Mouse (Mus musculus): ENCODE data around the gene Pcif1. TPM values are rescaled to one million over a fixed set of nuclear protein-coding genes. Genes with fewer than 3 reads are reported as not detected.
"Not testable (repeated sequence)": the region's sequence is repeated elsewhere in the genome, so short reads cannot be mapped to it uniquely, and the experiment has no call there.

Pcif1 gene
- polyA plus RNA-seq, 1 experiment from 2014 or later = 88.4 TPM

DNA sequence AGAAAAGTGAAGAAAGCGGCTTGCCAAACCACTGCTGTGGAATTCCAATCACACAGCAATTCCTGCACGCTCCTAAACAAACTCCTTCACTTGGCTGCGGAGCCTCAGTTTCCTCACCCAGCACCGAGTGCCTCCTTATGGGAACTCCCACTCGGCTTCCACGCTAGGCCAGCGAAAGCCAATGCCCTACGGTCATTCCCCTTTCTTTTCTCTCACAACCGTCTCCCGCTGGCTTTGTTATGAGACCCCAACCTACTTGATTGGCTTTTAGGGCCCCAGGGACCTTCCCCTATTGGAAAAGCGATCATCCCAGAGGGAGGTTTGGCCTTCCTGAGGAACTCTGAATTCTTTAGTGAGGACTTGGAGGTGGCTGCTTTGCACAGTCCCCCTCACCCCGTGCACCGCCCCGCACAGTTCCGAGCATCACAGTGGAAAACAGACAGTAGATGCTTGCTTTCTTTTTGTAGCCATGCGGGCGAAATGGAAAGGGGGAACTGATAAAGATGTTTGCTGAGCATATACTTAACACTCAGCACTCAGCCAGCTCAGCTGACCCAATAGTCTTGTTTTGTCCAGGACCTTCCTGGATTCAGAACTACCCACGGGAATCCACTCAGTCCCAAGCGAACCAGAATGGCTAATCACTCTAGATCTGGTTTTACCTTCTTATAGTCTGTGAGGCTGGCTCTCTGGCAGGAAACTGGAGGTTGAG is 21.1 kb upstream of the Pcif1 start:
- H3K9me3 ChIP-seq = no peaks in the 10 kb centered on the region
- H3K27ac ChIP-seq = peak overlapping the region; percentile 85
- 2% methylated on average over 19 of the region's 19 CpGs for WGBS
- peak overlapping the region; percentile 66 for H3K4me3 ChIP-seq
- peaks cover 62% of the 10 kb centered on the region for H3K4me1 ChIP-seq (replicated peaks)
- H3K27me3 ChIP-seq (ENCODE audit: insufficient read depth, poor library complexity, severe bottlenecking) = peaks cover 59% of the 10 kb centered on the region
- no peaks in the 10 kb centered on the region for H3K36me3 ChIP-seq
- no peak for DNase-seq (ENCODE audit: low spot score)

DNA sequence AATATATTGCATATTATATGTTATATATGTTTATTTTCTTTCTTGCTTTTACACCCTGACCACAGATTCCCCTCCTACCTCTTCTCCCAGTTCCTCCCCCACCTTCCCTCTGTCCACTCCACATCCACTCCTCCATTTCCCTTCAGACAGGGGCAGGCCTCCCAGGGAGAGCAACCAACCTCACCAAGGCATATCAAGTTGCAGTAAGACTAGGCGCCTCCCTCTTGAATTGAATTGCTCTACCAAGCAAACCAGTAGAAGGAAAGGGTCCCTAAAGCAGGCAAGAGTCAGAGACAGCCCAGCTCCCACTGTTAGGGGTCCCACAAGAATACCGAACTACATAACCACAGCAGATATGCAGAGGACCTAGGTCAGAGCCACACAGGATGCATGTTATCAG is 19.9 kb upstream of the Pcif1 start:
- Histone ChIP-seq H3K9me3 (no peaks in the 10 kb centered on the region), H3K27me3 (ENCODE audit: insufficient read depth, poor library complexity, severe bottlenecking) (peaks cover 54% of the 10 kb centered on the region), H3K36me3 (no peaks in the 10 kb centered on the region), H3K4me1 (replicated peaks) (peaks cover 62% of the 10 kb centered on the region), H3K27ac (no peak overlapping the region), H3K4me3 (no peak overlapping the region)
- no peak for DNase-seq (ENCODE audit: low spot score)
- WGBS = 49% methylated on average over 2 of the region's 2 CpGs

DNA sequence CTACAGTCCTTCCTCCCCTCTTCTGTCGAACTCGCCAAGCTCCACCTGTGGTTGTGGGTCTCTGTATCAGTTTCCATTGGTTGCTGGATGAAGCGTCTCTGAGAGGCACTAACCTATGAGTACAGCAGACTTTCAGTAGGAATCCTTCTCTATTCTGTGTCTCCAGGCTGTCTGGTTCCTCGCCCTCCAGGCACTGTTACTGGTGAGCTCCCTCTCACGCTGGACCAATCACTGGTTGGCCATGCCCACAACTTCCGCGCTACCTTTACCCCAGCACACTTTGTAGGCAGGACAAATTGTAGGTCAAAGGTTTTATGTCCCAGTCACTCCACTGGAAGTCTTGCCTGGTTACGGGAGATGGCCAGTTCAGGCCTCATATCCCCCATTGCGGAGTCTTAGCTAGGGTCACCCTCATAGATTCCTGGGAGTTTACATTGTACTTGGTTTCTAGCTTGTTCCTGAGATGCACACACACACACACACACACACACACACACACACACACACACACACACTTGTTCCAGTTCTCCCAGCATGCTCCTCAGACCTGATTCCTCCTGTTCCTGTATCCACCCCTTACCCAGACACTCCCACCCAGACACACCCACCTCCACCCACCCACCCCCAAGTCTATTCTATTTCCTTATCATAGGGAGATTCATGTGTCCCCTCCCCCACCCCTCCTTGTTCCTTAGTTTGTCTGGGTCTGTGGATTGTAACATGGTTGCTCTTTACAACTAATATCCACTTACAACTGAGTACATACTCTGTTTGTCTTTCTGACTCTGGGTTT is 19.3 kb upstream of the Pcif1 start:
- 58% methylated on average over 9 of the region's 9 CpGs for WGBS
- peaks cover 58% of the 10 kb centered on the region for H3K4me1 ChIP-seq (replicated peaks)
- H3K9me3 ChIP-seq = no peaks in the 10 kb centered on the region
- H3K27me3 ChIP-seq (ENCODE audit: insufficient read depth, poor library complexity, severe bottlenecking) = peaks cover 49% of the 10 kb centered on the region
- no peaks in the 10 kb centered on the region for H3K36me3 ChIP-seq
- no peak overlapping the region for H3K4me3 ChIP-seq
- no peak for DNase-seq (ENCODE audit: low spot score)
- no peak overlapping the region for H3K27ac ChIP-seq

- Histone ChIP-seq H3K4me3 (no peak overlapping the region), H3K4me1 (replicated peaks) (peaks cover 47% of the 10 kb centered on the region), H3K27me3 (ENCODE audit: insufficient read depth, poor library complexity, severe bottlenecking) (peaks cover 38% of the 10 kb centered on the region), H3K27ac (no peak overlapping the region), H3K36me3 (no peaks in the 10 kb centered on the region), H3K9me3 (no peaks in the 10 kb centered on the region)
- DNase-seq (ENCODE audit: low spot score) = no peak
- 76% methylated on average over 4 of the region's 4 CpGs for WGBS
Observed at GRCm38 (mm10) chr2:164861094-164861493, 18.0 kb upstream of the Pcif1 start.

DNA sequence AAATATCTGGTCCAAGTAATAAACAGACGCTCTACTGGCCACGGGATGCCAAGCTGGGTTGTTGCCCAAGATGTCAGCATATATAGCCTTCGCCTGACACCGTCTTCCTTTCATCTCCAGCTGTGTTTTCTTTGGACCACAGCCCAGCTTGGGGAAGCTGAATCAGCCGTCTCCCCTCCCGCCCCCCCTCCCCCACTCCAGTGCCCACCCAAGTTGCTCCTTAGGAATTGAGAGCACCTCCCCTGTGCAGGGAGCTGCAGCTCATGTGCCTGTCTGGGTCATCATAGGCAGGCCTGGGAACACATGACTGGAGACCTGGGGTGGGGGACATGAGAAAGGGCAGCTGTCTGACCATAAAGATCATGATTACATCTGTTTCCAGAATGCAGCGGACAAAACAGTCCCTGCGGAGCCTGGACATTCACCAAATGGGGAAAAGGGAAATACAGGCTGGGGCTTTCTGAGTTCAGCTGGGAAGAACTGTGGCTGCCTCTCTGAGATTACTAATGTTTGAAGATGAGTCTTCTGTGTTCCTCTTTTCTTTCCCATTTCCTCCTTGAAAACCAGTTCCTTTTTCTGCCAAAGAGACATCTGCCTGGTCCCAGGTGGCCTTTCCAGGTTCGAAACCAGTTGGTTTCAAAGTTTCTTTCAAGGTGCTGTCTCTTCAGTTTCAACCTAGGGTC is 16.8 kb upstream of the Pcif1 start:
- 58% methylated on average over 9 of the region's 9 CpGs for WGBS
- H3K36me3 ChIP-seq = no peaks in the 10 kb centered on the region
- H3K27ac ChIP-seq = no peak overlapping the region
- DNase-seq (ENCODE audit: low spot score) = peak; percentile 59
- peaks cover under 1% of the 10 kb centered on the region; the same call in 1 of the 2 replicates for H3K9me3 ChIP-seq
- peaks cover 37% of the 10 kb centered on the region for H3K4me1 ChIP-seq (replicated peaks)
- peaks cover 26% of the 10 kb centered on the region for H3K27me3 ChIP-seq (ENCODE audit: insufficient read depth, poor library complexity, severe bottlenecking)
- no peak overlapping the region for H3K4me3 ChIP-seq

- not testable (repeated sequence) for H3K27ac ChIP-seq; H3K4me3 ChIP-seq; H3K9me3 ChIP-seq; H3K36me3 ChIP-seq; DNase-seq (ENCODE audit: low spot score)
- 93% methylated on average over 9 of the region's 9 CpGs for WGBS
- Histone ChIP-seq H3K27me3 (ENCODE audit: insufficient read depth, poor library complexity, severe bottlenecking) (peaks cover 16% of the 10 kb centered on the region), H3K4me1 (replicated peaks) (peaks cover 27% of the 10 kb centered on the region)
Observed at GRCm38 (mm10) chr2:164863411-164863810, 15.7 kb upstream of the Pcif1 start.

DNA sequence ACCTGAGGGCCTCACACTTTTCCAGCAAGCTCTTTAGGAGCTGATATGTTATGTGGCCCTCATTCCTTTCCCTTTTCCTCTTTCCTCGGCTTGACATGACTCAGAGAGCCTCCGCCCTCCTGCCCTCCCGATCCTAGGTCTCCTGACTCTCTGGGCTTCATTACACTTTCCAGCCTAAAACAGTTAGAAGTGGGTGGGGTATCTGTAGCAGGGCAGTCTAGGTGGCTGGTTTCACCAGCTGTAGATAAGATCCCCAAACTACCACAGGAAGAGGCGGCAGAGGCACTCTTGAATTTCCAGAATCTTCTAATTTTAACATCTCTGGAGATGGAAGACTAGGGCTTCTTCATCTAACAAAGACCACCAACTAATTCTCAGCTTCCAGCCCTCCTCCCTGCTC is 14.5 kb upstream of the Pcif1 start:
- Histone ChIP-seq H3K36me3 (no peaks in the 10 kb centered on the region), H3K27ac (0 out of 2 replicates have a peak overlapping the region, but pooled peaks have one; percentile 35), H3K9me3 (peaks cover 9% of the 10 kb centered on the region; the same call in 1 of the 2 replicates), H3K4me1 (replicated peaks) (peaks cover 17% of the 10 kb centered on the region), H3K4me3 (no peak overlapping the region), H3K27me3 (ENCODE audit: insufficient read depth, poor library complexity, severe bottlenecking) (peaks cover 6% of the 10 kb centered on the region)
- whole genome bisulfite sequencing = 79% methylated on average over 4 of the region's 4 CpGs
- no peak for DNase-seq (ENCODE audit: low spot score)

DNA sequence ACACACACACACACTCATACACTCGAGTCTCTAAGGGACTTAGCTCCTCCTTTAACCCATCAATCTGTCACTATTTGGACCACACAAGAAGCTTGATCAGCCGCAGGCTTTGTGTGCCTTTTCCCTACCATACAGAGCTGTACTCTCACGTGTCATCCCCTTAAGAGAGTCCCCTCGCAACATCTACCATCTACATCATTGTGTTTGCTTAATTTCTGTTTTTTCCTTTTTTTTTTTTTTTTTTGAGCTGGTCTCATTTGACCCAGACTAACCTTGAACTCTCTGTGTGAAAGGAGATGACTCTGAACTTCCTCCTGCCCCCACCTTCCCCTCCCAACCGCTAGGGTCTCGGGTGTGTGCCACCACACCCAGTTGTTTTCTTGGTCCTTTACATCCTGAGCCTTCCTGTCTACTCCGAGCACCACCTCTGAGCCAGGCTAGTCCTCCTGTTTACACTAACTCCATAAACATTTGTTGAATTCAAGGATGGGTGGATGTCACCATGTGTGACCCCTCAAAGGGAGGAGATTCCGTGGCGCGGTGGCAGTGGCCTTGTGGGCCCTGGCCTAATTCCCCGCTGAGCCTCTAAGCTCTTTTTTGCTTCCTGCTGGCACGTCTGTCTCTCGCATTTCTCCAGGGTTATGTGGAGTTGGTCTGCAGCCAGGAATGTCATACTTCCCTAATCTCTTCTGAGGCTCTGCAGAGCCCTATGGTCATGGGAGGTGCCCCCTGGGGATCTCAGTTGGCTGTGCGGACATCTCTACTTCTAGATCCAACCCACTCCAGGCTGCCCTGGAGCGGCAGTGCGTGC is 12.2 kb upstream of the Pcif1 start:
- 66% methylated on average over 16 of the region's 16 CpGs for WGBS
- H3K4me3 ChIP-seq = no peak overlapping the region
- H3K9me3 ChIP-seq = peaks cover 9% of the 10 kb centered on the region; the same call in 1 of the 2 replicates
- H3K4me1 ChIP-seq (replicated peaks) = peaks cover 11% of the 10 kb centered on the region
- no peaks in the 10 kb centered on the region for H3K36me3 ChIP-seq
- no peaks in the 10 kb centered on the region for H3K27me3 ChIP-seq (ENCODE audit: insufficient read depth, poor library complexity, severe bottlenecking)
- no peak overlapping the region for H3K27ac ChIP-seq
- DNase-seq (ENCODE audit: low spot score) = no peak

DNA sequence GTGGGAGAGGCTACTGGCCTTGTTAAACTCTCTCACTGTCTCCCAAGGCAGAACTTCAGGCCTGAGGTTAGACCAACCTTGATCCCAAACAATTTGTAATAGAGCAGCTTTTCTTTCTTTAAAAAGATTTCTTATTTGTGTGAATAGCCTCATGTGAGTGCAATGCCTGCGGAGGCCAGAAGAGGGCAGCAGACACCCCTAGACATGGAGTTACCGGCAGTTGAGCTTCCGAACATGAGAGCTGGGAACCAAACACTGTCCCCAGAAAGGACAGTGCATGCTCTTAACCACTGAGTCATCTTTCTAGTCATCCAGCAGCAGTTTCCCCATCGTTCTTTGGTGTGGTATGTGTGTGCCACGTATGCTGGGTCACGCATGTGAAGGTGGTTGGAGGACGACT is 11.5 kb upstream of the Pcif1 start:
- Histone ChIP-seq H3K4me1 (replicated peaks) (peaks cover 6% of the 10 kb centered on the region; the same call in 1 of the 2 replicates), H3K9me3 (peaks cover 9% of the 10 kb centered on the region; the same call in 1 of the 2 replicates), H3K27me3 (ENCODE audit: insufficient read depth, poor library complexity, severe bottlenecking) (no peaks in the 10 kb centered on the region), H3K36me3 (no peaks in the 10 kb centered on the region), H3K27ac (no peak overlapping the region), H3K4me3 (no peak overlapping the region)
- 92% methylated on average over 7 of the region's 7 CpGs for WGBS
- DNase-seq (ENCODE audit: low spot score) = no peak

GRCm38 (mm10) chr2:164868491-164868890 is 10.6 kb upstream of the Pcif1 start:
- H3K36me3 ChIP-seq = no peaks in the 10 kb centered on the region
- H3K4me1 ChIP-seq (replicated peaks) = peaks cover 6% of the 10 kb centered on the region; the same call in 1 of the 2 replicates
- H3K27me3 ChIP-seq (ENCODE audit: insufficient read depth, poor library complexity, severe bottlenecking) = no peaks in the 10 kb centered on the region
- DNase-seq (ENCODE audit: low spot score) = no peak
- 87% methylated on average over 7 of the region's 7 CpGs for WGBS
- H3K9me3 ChIP-seq = peaks cover 9% of the 10 kb centered on the region; the same call in 1 of the 2 replicates
- no peak overlapping the region for H3K4me3 ChIP-seq
- no peak overlapping the region for H3K27ac ChIP-seq

DNA sequence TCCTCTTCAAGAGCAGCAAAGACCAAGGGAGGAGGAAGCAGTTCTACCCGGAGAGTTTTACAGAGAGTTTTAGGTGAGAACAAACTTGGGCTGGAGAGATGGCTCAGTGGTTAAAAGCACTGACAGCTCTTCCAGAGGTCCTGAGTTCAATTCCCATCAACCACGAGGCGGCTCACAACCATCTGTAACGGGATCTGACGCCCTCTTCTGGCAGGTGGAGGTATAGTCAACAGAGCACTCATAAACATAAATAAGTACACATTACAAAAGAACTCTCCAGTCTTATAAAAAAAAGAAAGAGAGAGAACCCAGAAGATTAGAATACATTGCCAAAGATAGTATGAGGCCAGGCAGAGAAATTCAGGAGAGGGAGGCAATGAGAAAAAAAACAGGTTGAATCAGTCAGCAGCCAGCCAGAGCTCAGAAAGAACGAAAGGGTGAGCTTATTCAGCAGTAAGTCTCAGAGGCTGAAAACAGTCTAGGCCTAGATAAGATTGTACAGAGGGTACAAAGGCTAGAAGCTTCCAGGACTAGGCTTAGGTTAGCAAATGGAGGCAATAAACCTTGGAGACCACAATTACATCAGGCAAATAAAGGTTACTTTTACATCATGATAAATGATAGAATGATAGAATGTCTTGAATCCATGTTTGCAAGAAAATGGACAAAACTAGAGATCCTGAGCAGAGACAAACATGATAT is 7.4 kb upstream of the Pcif1 start:
- H3K36me3 ChIP-seq = no peaks in the 10 kb centered on the region
- H3K4me3 ChIP-seq = no peak overlapping the region
- H3K4me1 ChIP-seq (replicated peaks) = peaks cover 15% of the 10 kb centered on the region
- peaks cover 9% of the 10 kb centered on the region; the same call in 1 of the 2 replicates for H3K9me3 ChIP-seq
- DNase-seq (ENCODE audit: low spot score) = no peak
- H3K27me3 ChIP-seq (ENCODE audit: insufficient read depth, poor library complexity, severe bottlenecking) = no peaks in the 10 kb centered on the region
- no peak overlapping the region for H3K27ac ChIP-seq
- 56% methylated on average over 6 of the region's 6 CpGs for WGBS

DNA sequence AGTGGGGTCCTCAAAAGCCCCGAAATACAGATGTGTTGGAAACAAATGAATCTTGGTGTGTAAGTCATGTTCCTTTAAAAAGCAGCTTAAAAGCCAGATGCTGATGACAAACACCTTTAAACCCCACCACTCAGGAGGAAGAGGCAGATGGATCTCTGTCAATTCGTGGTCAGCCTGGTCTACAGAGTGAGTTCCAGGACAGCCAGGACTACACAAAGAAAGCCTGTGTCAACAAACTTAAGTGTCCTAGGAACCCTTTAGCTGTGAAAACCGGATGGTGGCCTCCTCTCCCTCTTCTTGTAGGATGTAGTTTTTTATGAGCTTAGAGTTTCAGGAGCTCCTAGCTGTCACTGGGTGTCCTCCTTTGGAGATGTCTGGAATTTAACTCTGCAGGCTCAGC is 5.5 kb upstream of the Pcif1 start:
- 71% methylated on average over 3 of the region's 3 CpGs for WGBS
- peaks cover 7% of the 10 kb centered on the region for H3K36me3 ChIP-seq
- H3K27me3 ChIP-seq (ENCODE audit: insufficient read depth, poor library complexity, severe bottlenecking) = no peaks in the 10 kb centered on the region
- no peaks in the 10 kb centered on the region for H3K9me3 ChIP-seq
- DNase-seq (ENCODE audit: low spot score) = no peak
- no peak overlapping the region for H3K27ac ChIP-seq
- H3K4me3 ChIP-seq = no peak overlapping the region
- peaks cover 24% of the 10 kb centered on the region for H3K4me1 ChIP-seq (replicated peaks)

Data from hindbrain, embryonic 10.5 days (tissue).